Mouse (Mus musculus): ENCODE results near the gene Tmem256.
"Not testable (repeated sequence)": the region's sequence is repeated elsewhere in the genome, so short reads cannot be mapped to it uniquely, and the experiment has no call there.

Gene Tmem256

GRCm38 (mm10) chr11:69858113-69858998, 20.0 kb downstream of the Tmem256 start, which contains the start of gene Tnk1:
TSS of gene Tnk1 (minus strand) at chr11:69858730.
- DNase-seq = no peak

GRCm38 (mm10) chr11:69863729-69864128, 25.4 kb downstream of the Tmem256 start:
- not testable (repeated sequence) for DNase-seq

- DNase-seq = no peak
Observed at GRCm38 (mm10) chr11:69864138-69864860, 26.0 kb downstream of the Tmem256 start.

- no peak for DNase-seq
Observed at GRCm38 (mm10) chr11:69865561-69865960, 27.2 kb downstream of the Tmem256 start.

- DNase-seq = no peak
Observed at GRCm38 (mm10) chr11:69867335-69867734, 29.0 kb downstream of the Tmem256 start.

- no peak for DNase-seq
Observed at GRCm38 (mm10) chr11:69870289-69871069, 32.2 kb downstream of the Tmem256 start.

- DNase-seq = no peak
Observed at GRCm38 (mm10) chr11:69871822-69872221, 33.5 kb downstream of the Tmem256 start.

GRCm38 (mm10) chr11:69872451-69872850, 34.1 kb downstream of the Tmem256 start:
- DNase-seq = no peak

- DNase-seq = no peak
Observed at GRCm38 (mm10) chr11:69876186-69876585, 37.9 kb downstream of the Tmem256 start.

- DNase-seq = peak; percentile 91
Observed at GRCm38 (mm10) chr11:69876867-69877266, 38.6 kb downstream of the Tmem256 start.

- DNase-seq = no peak
Observed at GRCm38 (mm10) chr11:69877878-69878277, 39.6 kb downstream of the Tmem256 start, which contains the start of gene Tmem95. TSS of gene Tmem95 (minus strand) at chr11:69878018.

- no peak for DNase-seq
Observed at GRCm38 (mm10) chr11:69878399-69878798, 40.1 kb downstream of the Tmem256 start.

- DNase-seq = no peak
Observed at GRCm38 (mm10) chr11:69878952-69879351, 40.6 kb downstream of the Tmem256 start.

GRCm38 (mm10) chr11:69879711-69880110, 41.4 kb downstream of the Tmem256 start:
- no peak for DNase-seq

GRCm38 (mm10) chr11:69880506-69880852, 42.2 kb downstream of the Tmem256 start:
- DNase-seq = peak; percentile 66 to 67

- DNase-seq = peak; percentile 65 to 79
Observed at GRCm38 (mm10) chr11:69880853-69881603, 42.7 kb downstream of the Tmem256 start, which contains the start of gene Kctd11. TSS of gene Kctd11 (minus strand) at chr11:69881406.

GRCm38 (mm10) chr11:69881787-69882670, 43.7 kb downstream of the Tmem256 start:
- no peak for DNase-seq

- DNase-seq = peak; percentile 69 to 70
Observed at GRCm38 (mm10) chr11:69883066-69883465, 44.8 kb downstream of the Tmem256 start.

- no peak for DNase-seq
Observed at GRCm38 (mm10) chr11:69883527-69884151, 45.3 kb downstream of the Tmem256 start.

GRCm38 (mm10) chr11:69884240-69884639, 45.9 kb downstream of the Tmem256 start:
- no peak for DNase-seq

GRCm38 (mm10) chr11:69884663-69885062, 46.3 kb downstream of the Tmem256 start:
- DNase-seq = no peak

Measured in thymus, postnatal 36 days (tissue).